Mouse (Mus musculus) limb, embryonic 11.5 days (tissue): ENCODE data around the gene Scube2. TPM values are rescaled to one million over a fixed set of nuclear protein-coding genes. Genes with fewer than 3 reads are reported as not detected.

Source experiments
- ATAC-seq: fragments of 200-750 bp; cut with Nextera tagmentation; 2 replicates; pipeline ENCODE4 v1.8.0; 2017; ENCODE audit warnings: low read depth; ENCODE audit not compliant: insufficient number of reproducible peaks, low FRiP score, low TSS enrichment
- DNase-seq: peaks from one replicate; pipeline ENCODE4 v3.0.0-alpha.2; 2015; ENCODE audit warnings: low spot score
- H3K27ac ChIP-seq: fragments of 300-500 bp; sonication (generic); replicated peaks from 2 replicates; pipeline ENCODE4 v1.5.1; 2014; ENCODE audit warnings: low read depth, mild to moderate bottlenecking, low read length
- H3K27me3 ChIP-seq: fragments of 300-500 bp; sonication (generic); 2 replicates; pipeline ENCODE4 v1.6.1; 2014; ENCODE audit warnings: mild to moderate bottlenecking, low read length, mixed read lengths; ENCODE audit not compliant: control insufficient read depth, insufficient read depth
- H3K36me3 ChIP-seq: fragments of 300-500 bp; sonication (generic); 2 replicates; pipeline ENCODE4 v1.6.1; 2014; ENCODE audit warnings: mild to moderate bottlenecking, low read length, moderate library complexity, mixed read lengths; ENCODE audit not compliant: control insufficient read depth, insufficient read depth
- H3K4me1 ChIP-seq: fragments of 300-500 bp; sonication (generic); 2 replicates; pipeline ENCODE4 v1.6.1; 2014; ENCODE audit warnings: low read length, mixed read lengths; ENCODE audit not compliant: control insufficient read depth, insufficient read depth
- H3K4me2 ChIP-seq: fragments of 300-500 bp; sonication (generic); 2 replicates; pipeline ENCODE4 v1.6.1; 2014; ENCODE audit warnings: low read depth, mild to moderate bottlenecking, moderate library complexity; ENCODE audit not compliant: severe bottlenecking
- H3K4me3 ChIP-seq: fragments of 300-500 bp; sonication (generic); 2 replicates; pipeline ENCODE4 v1.5.1; 2014; ENCODE audit warnings: low read depth, low read length
- H3K9ac ChIP-seq: fragments of 300-500 bp; sonication (generic); 2 replicates; pipeline ENCODE4 v1.6.1; 2014; ENCODE audit warnings: mild to moderate bottlenecking, low read length
- H3K9me3 ChIP-seq: fragments of 300-500 bp; sonication (generic); 2 replicates; pipeline ENCODE4 v1.6.1; 2016; ENCODE audit warnings: low read length; ENCODE audit not compliant: control insufficient read depth
- WGBS: fragments of 180-500 bp; shearing (Covaris S2); extraction: QIAGEN DNeasy Blood & Tissue Kit; methylation state at CpG from one replicate; pipeline ENCODE4 v1.1.7; 2014; 5-methylcytosine and 5-hydroxymethylcytosine counted together
- polyA plus RNA-seq: library from polyadenylated mRNA; unstranded; fragments of >200 nt; fragmentation: Nextera tagmentation; extraction: Ambion mirVana; gene quantifications from 2 replicates; pipeline ENCODE4 v1.2.1, GENCODE M21; 2014

The Scube2 gene
- polyA plus RNA-seq, 1 experiment from 2014 or later, result 0.40 TPM

GRCm38 (mm10) chr7:109781470-109782203 lies 83.8 kb downstream of the Scube2 start, which contains the start of gene Nrip3:
Gene Nrip3 (minus strand): TSS chr7:109782025.
- ATAC-seq, result peak; percentile 82
- H3K36me3 ChIP-seq, result no peaks in the 10 kb centered on the region
- 0 out of 2 replicates have a peak, but pooled peaks cover 7% of the 10 kb centered on the region for H3K4me1 ChIP-seq
- peak; percentile 86 for DNase-seq
- 2% methylated on average over 49 of the region's 52 CpGs for WGBS
- H3K27me3 ChIP-seq, result peaks cover 39% of the 10 kb centered on the region
- H3K9ac ChIP-seq, result peak within 1 kb of the TSS; percentile 17; the same call in 1 of the 2 replicates
- peak within 1 kb of the TSS; percentile 46 for H3K4me3 ChIP-seq
- H3K27ac ChIP-seq, result no peak within 1 kb of the TSS
- no peaks in the 10 kb centered on the region for H3K9me3 ChIP-seq
- peak within 1 kb of the TSS; percentile 94 for H3K4me2 ChIP-seq

- Histone ChIP-seq H3K9me3 (no peaks in the 10 kb centered on the region), H3K4me1 (0 out of 2 replicates have a peak, but pooled peaks cover 7% of the 10 kb centered on the region), H3K27ac (no peak overlapping the region), H3K4me2 (peak overlapping the region; percentile 94), H3K27me3 (peaks cover 39% of the 10 kb centered on the region), H3K9ac (peak overlapping the region; percentile 17; the same call in 1 of the 2 replicates), H3K36me3 (no peaks in the 10 kb centered on the region), H3K4me3 (peak overlapping the region; percentile 46)
- ATAC-seq (peak; percentile 56; the same call in 1 of the 2 replicates), DNase-seq (no peak)
- WGBS, result 2% methylated on average over 24 of the region's 24 CpGs
Observed at GRCm38 (mm10) chr7:109781087-109781469, 84.4 kb downstream of the Scube2 start.

GRCm38 (mm10) chr7:109772251-109772650 lies 93.2 kb downstream of the Scube2 start:
- Histone ChIP-seq H3K9ac (no peak overlapping the region), H3K9me3 (no peaks in the 10 kb centered on the region), H3K4me2 (no peak overlapping the region), H3K4me3 (no peak overlapping the region), H3K27ac (no peak overlapping the region), H3K4me1 (no peaks in the 10 kb centered on the region), H3K36me3 (no peaks in the 10 kb centered on the region), H3K27me3 (no peaks in the 10 kb centered on the region)
- DNase-seq (no peak), ATAC-seq (no peak)

GRCm38 (mm10) chr7:109768699-109769383 lies 96.6 kb downstream of the Scube2 start:
- Histone ChIP-seq H3K4me1 (no peaks in the 10 kb centered on the region), H3K27ac (no peak overlapping the region), H3K36me3 (no peaks in the 10 kb centered on the region), H3K9ac (no peak overlapping the region), H3K4me3 (no peak overlapping the region), H3K4me2 (no peak overlapping the region), H3K27me3 (no peaks in the 10 kb centered on the region), H3K9me3 (no peaks in the 10 kb centered on the region)
- DNase-seq (no peak), ATAC-seq (no peak)
- 67% methylated on average over 2 of the region's 2 CpGs for WGBS

- WGBS, result 81% methylated on average over 7 of the region's 7 CpGs
- no peaks in the 10 kb centered on the region for H3K9me3 ChIP-seq
- H3K27ac ChIP-seq, result no peak overlapping the region
- no peaks in the 10 kb centered on the region for H3K4me1 ChIP-seq
- ATAC-seq (no peak), DNase-seq (no peak)
- H3K4me3 ChIP-seq, result no peak overlapping the region
- no peak overlapping the region for H3K4me2 ChIP-seq
- no peak overlapping the region for H3K9ac ChIP-seq
- H3K36me3 ChIP-seq, result no peaks in the 10 kb centered on the region
- no peaks in the 10 kb centered on the region for H3K27me3 ChIP-seq
Observed at GRCm38 (mm10) chr7:109767575-109768350, 97.7 kb downstream of the Scube2 start.

- Histone ChIP-seq H3K36me3 (no peaks in the 10 kb centered on the region), H3K9ac (no peak overlapping the region), H3K4me2 (no peak overlapping the region), H3K9me3 (no peaks in the 10 kb centered on the region), H3K4me3 (no peak overlapping the region), H3K27me3 (no peaks in the 10 kb centered on the region), H3K4me1 (no peaks in the 10 kb centered on the region), H3K27ac (no peak overlapping the region)
- ATAC-seq, result no peak
- WGBS, result 56% methylated on average over 2 of the region's 2 CpGs
- DNase-seq, result no peak
Observed at GRCm38 (mm10) chr7:109764009-109764408, 101.5 kb downstream of the Scube2 start.

- no peak overlapping the region for H3K4me2 ChIP-seq
- 0 out of 2 replicates have a peak, but pooled peaks cover 3% of the 10 kb centered on the region for H3K4me1 ChIP-seq
- H3K4me3 ChIP-seq, result no peak overlapping the region
- H3K27me3 ChIP-seq, result no peaks in the 10 kb centered on the region
- H3K27ac ChIP-seq, result no peak overlapping the region
- H3K9me3 ChIP-seq, result no peaks in the 10 kb centered on the region
- 89% methylated on average over 3 of the region's 3 CpGs for WGBS
- no peak overlapping the region for H3K9ac ChIP-seq
- DNase-seq (no peak), ATAC-seq (no peak)
- no peaks in the 10 kb centered on the region for H3K36me3 ChIP-seq
Observed at GRCm38 (mm10) chr7:109756291-109756690, 109.2 kb downstream of the Scube2 start.

- Histone ChIP-seq H3K36me3 (no peaks in the 10 kb centered on the region), H3K4me2 (no peak overlapping the region), H3K9me3 (no peaks in the 10 kb centered on the region), H3K4me1 (0 out of 2 replicates have a peak, but pooled peaks cover 3% of the 10 kb centered on the region), H3K9ac (no peak overlapping the region), H3K4me3 (no peak overlapping the region), H3K27me3 (no peaks in the 10 kb centered on the region), H3K27ac (no peak overlapping the region)
- DNase-seq (no peak), ATAC-seq (no peak)
- 90% methylated on average over 8 of the region's 8 CpGs for WGBS
Observed at GRCm38 (mm10) chr7:109754034-109754433, 111.4 kb downstream of the Scube2 start.
